Mouse (Mus musculus) megakaryocyte, embryonic 14.5 days (primary cell): ENCODE results near the gene Olfr672. TPM values are rescaled to one million over a fixed set of nuclear protein-coding genes. Genes with fewer than 3 reads are reported as not detected.
"Not testable (repeated sequence)": the region's sequence is repeated elsewhere in the genome, so short reads cannot be mapped to it uniquely, and the experiment has no call there.

ENCODE experiments used
- H3K27me3 ChIP-seq: replicated peaks from 2 replicates; pipeline ENCODE3; 2012; ENCODE audit warnings: inconsistent platforms
- H3K36me3 ChIP-seq: replicated peaks from 2 replicates; pipeline ENCODE3; 2012; ENCODE audit warnings: low read length, inconsistent platforms, mixed read lengths
- H3K4me1 ChIP-seq: 2 replicates; pipeline ENCODE4 v1.6.1; 2012; ENCODE audit warnings: inconsistent platforms
- H3K4me3 ChIP-seq: replicated peaks from 2 replicates; pipeline ENCODE3; 2012; ENCODE audit warnings: moderate library complexity, mild to moderate bottlenecking, inconsistent platforms
- H3K9me3 ChIP-seq: 2 replicates; pipeline ENCODE4 v1.6.1; 2012; ENCODE audit warnings: inconsistent platforms
- FLI1 ChIP-seq: IDR thresholded peaks from 2 replicates; pipeline ENCODE4 v1.6.1; 2012; ENCODE audit warnings: low read length, inconsistent platforms, mixed read lengths
- GATA1 ChIP-seq: IDR thresholded peaks from 3 replicates; pipeline ENCODE4 v1.6.1; 2012; ENCODE audit warnings: mixed read lengths, low read length, inconsistent platforms, borderline replicate concordance
- polyA plus RNA-seq: library from polyadenylated mRNA; stranded (reverse); fragments of >175 nt; gene quantifications from 2 replicates; pipeline ENCODE4 v1.2.3, GENCODE M21; 2012; ENCODE audit warnings: low replicate concordance; ENCODE audit not compliant: insufficient read depth

Olfr672 gene
- not detected in 2 replicates for polyA plus RNA-seq

- H3K9me3 ChIP-seq = 0 out of 2 replicates have a peak, but pooled peaks cover 3% of the 10 kb centered on the region
- TF ChIP-seq GATA1 (no peak), FLI1 (no peak)
- H3K4me1 ChIP-seq = no peaks in the 10 kb centered on the region
- H3K4me3 ChIP-seq = no peak within 1 kb of the TSS
- no peaks in the 10 kb centered on the region for H3K27me3 ChIP-seq
- no peaks in the 10 kb centered on the region for H3K36me3 ChIP-seq
Observed at GRCm38 (mm10) chr7:105001929-105002328, at the start of gene Olfr672. TSS of gene Olfr672 (minus strand) at chr7:105002029.

- H3K36me3 ChIP-seq, H3K27me3 ChIP-seq, H3K9me3 ChIP-seq, H3K4me1 ChIP-seq, H3K4me3 ChIP-seq: not testable (repeated sequence)
Observed at GRCm38 (mm10) chr7:105033836-105034235, 32.0 kb upstream of the Olfr672 start.

DNA sequence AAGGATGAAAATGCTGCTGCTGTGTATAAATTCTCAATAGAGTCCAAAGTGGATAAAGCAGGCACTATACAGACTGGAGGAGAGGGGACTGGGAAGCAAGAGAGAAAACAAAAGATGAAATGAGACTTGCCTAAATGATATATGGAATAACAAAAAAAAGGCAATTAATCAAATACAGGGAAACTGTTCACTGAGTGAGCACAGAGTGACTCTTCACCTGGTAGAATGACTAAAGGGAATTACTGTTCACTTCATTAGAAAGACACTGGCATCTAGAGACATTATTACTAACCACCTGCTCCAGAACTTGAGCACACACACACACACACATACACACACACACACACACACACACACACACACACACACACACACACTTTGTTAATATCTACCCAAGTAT lies 30.6 kb upstream of the Olfr672 start, which contains the start of gene Olfr676:
Gene Olfr676, plus strand, starts transcription at position 301 of the 400 bp plus-strand sequence.
- no peaks in the 10 kb centered on the region for H3K36me3 ChIP-seq
- H3K9me3 ChIP-seq = peaks cover 4% of the 10 kb centered on the region; the same call in 1 of the 2 replicates
- H3K4me3 ChIP-seq = no peak within 1 kb of the TSS
- TF ChIP-seq FLI1 = no peak
- TF ChIP-seq GATA1 = no peak
- H3K27me3 ChIP-seq = no peaks in the 10 kb centered on the region
- no peaks in the 10 kb centered on the region for H3K4me1 ChIP-seq

GRCm38 (mm10) chr7:105028360-105028759 lies 26.5 kb upstream of the Olfr672 start, which contains the start of gene Olfr675:
TSS of gene Olfr675 (minus strand) at chr7:105028460.
- Histone ChIP-seq H3K27me3 (no peaks in the 10 kb centered on the region), H3K9me3 (no peaks in the 10 kb centered on the region), H3K4me1 (no peaks in the 10 kb centered on the region), H3K4me3 (no peak within 1 kb of the TSS), H3K36me3 (no peaks in the 10 kb centered on the region)
- TF ChIP-seq GATA1 (no peak), FLI1 (no peak)

- H3K27me3 ChIP-seq = no peaks in the 10 kb centered on the region
- no peaks in the 10 kb centered on the region for H3K9me3 ChIP-seq
- no peak overlapping the region for H3K4me3 ChIP-seq
- TF ChIP-seq GATA1 (no peak), FLI1 (no peak)
- H3K36me3 ChIP-seq = no peaks in the 10 kb centered on the region
- no peaks in the 10 kb centered on the region for H3K4me1 ChIP-seq
Observed at GRCm38 (mm10) chr7:105022530-105022929, 20.7 kb upstream of the Olfr672 start.

DNA sequence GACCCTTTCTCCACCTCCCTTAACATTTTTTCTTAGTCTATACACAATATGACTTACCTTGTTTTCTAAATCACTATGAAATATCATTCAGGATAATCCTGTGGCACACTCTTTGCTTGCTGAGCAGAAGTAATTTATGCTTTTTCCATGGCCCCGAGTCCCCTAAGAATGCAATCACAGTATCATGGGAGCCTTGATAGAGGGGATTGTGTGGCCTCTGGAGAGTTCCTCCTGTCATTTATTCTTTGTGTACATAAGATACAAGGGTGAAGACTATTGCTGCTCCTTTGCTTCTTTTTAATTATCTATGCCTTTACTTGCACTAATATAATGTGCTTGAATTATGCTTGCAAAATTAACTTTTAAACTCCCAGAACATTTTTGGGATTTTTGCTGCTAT lies 22.8 kb downstream of the Olfr672 start, which contains the start of gene Olfr671:
Gene Olfr671, minus strand, starts transcription at position 101 of the 400 bp plus-strand sequence.
- Histone ChIP-seq H3K27me3 (no peaks in the 10 kb centered on the region), H3K4me1 (no peaks in the 10 kb centered on the region), H3K36me3 (no peaks in the 10 kb centered on the region), H3K4me3 (no peak within 1 kb of the TSS), H3K9me3 (peaks cover 7% of the 10 kb centered on the region; the same call in 1 of the 2 replicates)
- TF ChIP-seq FLI1 (no peak), GATA1 (no peak)

DNA sequence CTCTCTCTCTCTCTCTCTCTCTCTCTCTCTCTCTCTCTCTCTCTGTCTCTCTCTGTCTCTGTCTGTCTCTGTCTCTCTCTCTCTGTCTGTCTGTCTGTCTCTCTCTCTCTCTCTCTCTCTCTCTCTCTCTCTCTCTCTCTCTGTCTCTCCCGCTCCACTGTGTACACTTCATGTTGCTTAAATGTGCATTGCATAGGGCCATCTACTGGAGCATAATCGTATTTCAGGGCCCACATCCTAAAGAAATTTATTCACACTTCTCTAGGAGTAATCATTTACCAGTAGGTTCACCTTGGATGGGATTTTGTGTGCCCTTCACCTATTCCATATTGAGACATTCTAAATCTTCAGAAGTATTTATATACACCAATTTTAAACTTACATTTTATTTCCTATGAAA lies 29.3 kb downstream of the Olfr672 start:
- H3K36me3 ChIP-seq, H3K27me3 ChIP-seq, H3K4me3 ChIP-seq, H3K4me1 ChIP-seq, H3K9me3 ChIP-seq: not testable (repeated sequence)

DNA sequence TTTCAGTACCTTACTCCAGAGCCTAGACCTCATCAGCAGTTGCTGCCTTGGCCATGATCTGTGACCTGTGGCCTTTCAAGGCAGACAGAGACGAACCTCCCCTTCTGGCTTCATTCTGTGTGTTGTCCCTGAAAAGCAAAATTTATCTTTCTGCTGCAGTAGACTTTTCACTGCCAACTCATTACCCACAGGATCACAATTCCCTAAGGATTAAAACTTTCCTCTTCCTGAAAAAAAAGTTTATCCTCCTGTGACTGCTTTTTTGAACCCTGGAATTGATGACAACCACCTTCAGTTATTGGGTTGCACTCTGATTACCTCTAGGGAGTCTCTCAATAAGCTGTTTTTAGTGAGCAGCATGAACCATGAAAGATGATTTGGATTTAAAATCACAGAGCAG lies 39.3 kb downstream of the Olfr672 start, which contains the start of gene Olfr670:
Gene Olfr670, minus strand, starts transcription at position 101 of the 400 bp plus-strand sequence.
- TF ChIP-seq FLI1 (no peak), GATA1 (no peak)
- Histone ChIP-seq H3K4me1 (no peaks in the 10 kb centered on the region), H3K36me3 (no peaks in the 10 kb centered on the region), H3K9me3 (peaks cover 10% of the 10 kb centered on the region), H3K4me3 (no peak within 1 kb of the TSS), H3K27me3 (no peaks in the 10 kb centered on the region)

- not testable (repeated sequence) for H3K27me3 ChIP-seq, H3K9me3 ChIP-seq
Observed at GRCm38 (mm10) chr7:104950234-104950633, 51.6 kb downstream of the Olfr672 start.

More at GRCm38 (mm10) chr7:104950234-104950633, 51.6 kb downstream of the Olfr672 start:
- not testable (repeated sequence) for H3K4me1 ChIP-seq, H3K36me3 ChIP-seq, H3K4me3 ChIP-seq

Other genes with a start within 250 kb of the Olfr672 start
- not detected in 2 replicates for gene Usp17le, start 224.6 kb downstream of the Olfr672 start, polyA plus RNA-seq
- not detected in 2 replicates for gene Usp17lb, start 159.4 kb downstream of the Olfr672 start, polyA plus RNA-seq
- gene Usp17la, start 145.0 kb downstream of the Olfr672 start, polyA plus RNA-seq = not detected in 2 replicates
- gene Olfr665, start 124.0 kb downstream of the Olfr672 start, polyA plus RNA-seq = not detected in 2 replicates
- gene Olfr666, start 106.1 kb downstream of the Olfr672 start, polyA plus RNA-seq = not detected in 2 replicates
- not detected in 2 replicates for gene Olfr667, start 80.5 kb downstream of the Olfr672 start, polyA plus RNA-seq
- gene Olfr668, start 74.0 kb downstream of the Olfr672 start, polyA plus RNA-seq = not detected in 2 replicates
- gene Olfr669, start 67.8 kb downstream of the Olfr672 start, polyA plus RNA-seq = not detected in 2 replicates
- gene Olfr670, start 39.4 kb downstream of the Olfr672 start, polyA plus RNA-seq = not detected in 2 replicates
- 2.6 TPM in 1 of 2 replicates, not detected in the other for gene Olfr671, start 22.9 kb downstream of the Olfr672 start, polyA plus RNA-seq
- not detected in 2 replicates for gene Olfr675, start 26.4 kb upstream of the Olfr672 start, polyA plus RNA-seq
- gene Olfr676, start 30.7 kb upstream of the Olfr672 start, polyA plus RNA-seq = not detected in 2 replicates
- gene Olfr677, start 49.3 kb upstream of the Olfr672 start, polyA plus RNA-seq = not detected in 2 replicates
- gene Olfr678, start 62.4 kb upstream of the Olfr672 start, polyA plus RNA-seq = not detected in 2 replicates
- gene Olfr679, start 79.2 kb upstream of the Olfr672 start, polyA plus RNA-seq = not detected in 2 replicates
- not detected in 2 replicates for gene Olfr680-ps1, start 90.8 kb upstream of the Olfr672 start, polyA plus RNA-seq
- gene Olfr681, start 114.8 kb upstream of the Olfr672 start, polyA plus RNA-seq = not detected in 2 replicates
- gene Olfr683, start 145.0 kb upstream of the Olfr672 start, polyA plus RNA-seq = not detected in 2 replicates
- gene Olfr684, start 161.6 kb upstream of the Olfr672 start, polyA plus RNA-seq = not detected in 2 replicates
- not detected in 2 replicates for gene Olfr685, start 184.0 kb upstream of the Olfr672 start, polyA plus RNA-seq
- gene Olfr686, start 205.5 kb upstream of the Olfr672 start, polyA plus RNA-seq = not detected in 2 replicates